Mouse (Mus musculus) common myeloid progenitor, adult 5-6 weeks (primary cell): ENCODE data around the gene Paqr7. TPM values are rescaled to one million over a fixed set of nuclear protein-coding genes. Genes with fewer than 3 reads are reported as not detected.

ENCODE experiments used
- ATAC-seq: replicated peaks from 2 replicates; pipeline ENCODE4 v1.8.0; 2016; ENCODE audit warnings: low read depth, mild to moderate bottlenecking, moderate TSS enrichment, inconsistent platforms; ENCODE audit not compliant: poor library complexity, severe bottlenecking
- total RNA-seq: library from RNA; stranded (forward); fragments of 200-1000, 187-1606 nt; gene quantifications from 2 replicates; pipeline ENCODE4 v1.2.3, GENCODE M21; 2017

Paqr7 gene
- total RNA-seq, 1 experiment from 2014 or later = 10.6 TPM

DNA sequence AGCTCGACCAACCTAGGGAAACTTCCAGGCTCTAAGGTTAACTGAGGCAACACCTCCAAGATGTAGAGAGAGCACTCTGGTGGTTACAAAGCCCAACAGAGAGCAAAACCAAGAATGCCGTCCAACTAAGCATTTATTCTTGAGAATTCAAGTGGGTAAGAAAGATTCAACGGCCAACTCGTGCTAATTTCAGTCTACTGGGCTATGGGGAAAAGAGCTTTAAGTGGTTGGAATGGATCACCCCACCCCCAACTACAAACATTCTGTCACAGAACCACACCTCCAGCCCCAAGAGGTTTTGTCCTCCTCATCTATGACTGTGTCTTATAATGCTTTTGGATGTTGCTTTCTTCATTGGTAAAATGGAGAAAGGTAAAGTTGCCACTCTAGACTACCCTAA lies 36.4 kb downstream of the Paqr7 start:
- no peak for ATAC-seq

DNA sequence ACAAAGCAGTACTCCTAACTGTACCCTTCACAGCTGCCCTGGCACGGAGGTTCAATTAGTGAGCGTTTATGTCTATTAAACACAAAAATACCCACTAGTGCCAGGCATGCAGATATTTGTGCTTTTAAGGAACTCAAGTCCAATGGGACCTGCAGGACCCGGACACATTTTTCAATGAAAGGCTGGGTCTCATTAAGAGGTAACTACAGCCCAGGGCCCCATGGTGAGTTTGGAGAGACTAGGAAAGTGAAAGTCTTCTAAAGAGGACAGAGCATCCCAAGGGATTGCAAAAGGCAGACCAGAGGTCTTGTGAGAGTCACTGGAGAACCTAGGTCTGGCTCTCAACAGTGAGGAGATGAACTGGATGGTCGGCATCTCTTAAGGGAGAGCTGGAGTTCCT lies 36.9 kb downstream of the Paqr7 start:
- no peak for ATAC-seq

DNA sequence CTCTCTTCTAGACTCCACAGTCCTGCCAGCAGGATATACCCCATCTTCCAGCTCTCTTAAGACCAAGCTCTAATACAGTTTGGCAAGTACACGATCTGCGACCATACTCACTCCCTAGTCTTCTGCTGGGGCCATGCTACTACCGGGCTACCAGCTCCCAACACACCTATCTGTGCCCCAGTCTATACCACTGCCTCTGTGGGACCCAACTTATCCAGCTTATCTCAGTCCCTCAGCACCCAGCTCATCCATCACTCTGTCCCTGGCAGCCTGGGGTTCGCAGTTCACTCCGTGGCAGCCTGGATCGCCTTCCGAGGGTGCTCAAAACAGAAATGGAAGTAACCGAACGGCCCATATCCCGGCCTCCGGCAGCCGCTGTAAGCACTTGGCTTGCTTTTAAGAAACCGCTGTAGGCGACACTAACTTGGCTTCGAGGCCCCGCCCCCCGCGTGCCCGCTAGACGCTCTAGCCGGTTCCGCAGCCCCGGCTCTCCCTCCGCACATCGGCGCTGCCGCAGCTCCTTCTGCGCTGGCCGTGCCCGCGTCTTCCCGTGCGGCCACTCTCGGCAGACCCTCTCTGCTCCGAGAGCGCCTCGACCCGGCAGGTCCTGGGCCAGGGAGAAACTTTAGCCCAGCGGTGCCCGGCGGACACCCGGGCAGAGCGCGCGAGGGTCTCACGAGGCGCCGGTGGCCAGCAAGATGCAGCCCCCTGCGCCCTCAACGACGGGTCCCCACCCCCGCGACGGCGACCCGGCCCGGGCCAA lies 37.8 kb downstream of the Paqr7 start:
- peak; percentile 38 for ATAC-seq

DNA sequence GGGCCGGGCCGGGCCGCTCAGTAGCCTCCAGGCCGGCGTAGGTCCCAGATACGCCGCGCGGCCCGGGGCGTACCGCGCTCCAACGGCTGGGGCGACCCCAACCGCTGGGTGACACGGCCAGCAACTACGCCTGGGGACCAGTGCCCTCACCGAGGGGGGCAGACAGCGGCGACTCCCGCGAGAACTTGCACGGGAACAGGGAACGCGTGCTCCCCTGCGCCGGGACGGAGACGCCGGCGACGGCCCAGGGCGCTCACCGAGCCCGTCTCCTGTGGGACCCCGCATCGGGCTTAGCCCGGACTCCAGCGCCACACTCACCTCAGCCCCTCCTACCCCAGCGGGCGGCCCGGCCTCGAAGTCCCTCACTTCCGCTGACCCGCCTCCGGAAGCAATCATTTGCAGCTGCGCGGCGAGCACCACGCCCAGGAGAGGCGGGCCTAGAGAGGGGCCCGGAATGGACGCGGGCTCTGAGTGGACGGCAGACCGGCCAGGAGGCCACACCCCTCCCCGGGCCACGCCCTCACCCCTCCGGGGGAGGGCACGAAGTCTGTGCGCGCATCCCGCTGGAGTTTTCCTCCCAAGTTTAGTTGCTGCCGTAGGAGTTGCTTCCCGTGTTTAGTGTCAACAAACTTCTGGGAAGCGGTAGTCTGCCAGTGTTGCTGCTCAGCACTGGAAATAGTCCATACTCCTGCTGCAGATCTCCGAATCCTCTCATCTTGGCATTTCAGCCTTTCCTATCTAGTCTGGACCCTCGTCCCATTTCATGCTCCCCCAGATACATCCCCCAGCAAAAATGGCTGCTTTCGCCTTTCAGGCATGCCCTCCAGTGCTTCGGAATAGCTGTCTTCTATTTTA lies 38.7 kb downstream of the Paqr7 start, which contains the start of gene Mtfr1l:
Gene Mtfr1l (minus strand): TSS at position 456 of the 855 bp plus-strand sequence.
- ATAC-seq = peak; percentile 94

DNA sequence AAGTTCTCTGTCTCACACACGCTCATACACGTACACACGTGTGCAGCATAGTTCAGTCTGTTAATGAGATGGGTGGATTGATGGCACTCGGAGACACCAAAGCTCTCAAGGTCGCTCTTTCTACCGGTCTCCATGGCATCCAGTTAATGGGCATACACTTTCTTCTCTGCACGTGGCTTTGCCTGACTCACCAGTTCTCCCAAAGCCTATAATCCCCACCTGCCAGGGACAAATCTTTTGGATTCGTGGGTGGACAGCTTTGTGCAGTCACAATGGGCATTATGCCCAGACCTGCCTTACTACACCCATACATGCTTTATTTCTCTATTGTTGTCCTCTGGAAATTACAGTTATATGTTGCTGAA lies 39.3 kb downstream of the Paqr7 start:
- no peak for ATAC-seq

- ATAC-seq = no peak
Measured at GRCm38 (mm10) chr4:134538997-134539580, 42.6 kb downstream of the Paqr7 start.

GRCm38 (mm10) chr4:134542726-134543125 lies 46.2 kb downstream of the Paqr7 start:
- ATAC-seq = no peak

GRCm38 (mm10) chr4:134543261-134543660 lies 46.8 kb downstream of the Paqr7 start:
- peak; percentile 74 for ATAC-seq

DNA sequence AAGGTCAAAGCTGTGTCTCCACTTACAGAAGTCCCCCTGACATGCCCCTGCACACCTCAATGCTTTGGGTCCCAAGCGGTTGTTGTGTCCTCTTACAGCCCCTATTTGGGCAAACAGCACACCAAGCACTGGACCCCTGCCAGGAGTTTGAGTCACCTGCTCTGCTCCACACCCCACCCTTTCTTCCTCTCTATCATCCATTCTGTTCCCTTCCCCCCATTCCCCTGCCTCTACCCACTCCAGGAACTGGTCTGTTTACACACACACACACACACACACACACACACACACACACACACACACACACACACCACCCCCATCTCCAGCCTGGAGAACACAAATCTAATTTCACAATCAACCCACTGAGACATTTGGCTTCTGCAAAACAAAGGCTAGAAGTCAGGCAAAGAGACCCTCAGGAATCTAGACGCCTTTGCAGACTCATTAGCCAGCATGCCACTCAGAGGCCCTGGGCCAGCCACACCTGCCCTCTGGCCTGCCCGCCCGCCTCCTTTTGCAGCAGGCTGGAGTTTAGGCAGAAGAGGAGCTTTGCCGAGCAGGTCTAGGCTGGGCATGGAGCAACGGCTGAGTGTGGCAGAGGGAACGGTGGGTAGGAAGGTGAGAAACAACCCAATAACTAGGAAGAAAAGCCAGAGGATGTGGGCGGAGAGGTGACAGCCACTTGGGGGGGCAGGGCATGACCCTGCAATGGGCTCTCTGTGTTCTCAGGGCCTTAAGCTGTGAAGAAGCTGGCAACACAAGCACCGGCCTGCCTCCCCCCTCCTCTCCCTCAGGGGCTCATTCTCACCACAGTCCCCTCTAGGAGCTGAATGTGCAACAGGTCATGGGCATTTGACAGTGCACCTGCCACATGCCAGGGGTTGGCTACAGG lies 50.6 kb downstream of the Paqr7 start:
- no peak for ATAC-seq

GRCm38 (mm10) chr4:134548169-134548938 lies 51.9 kb downstream of the Paqr7 start:
- peak; percentile 55 for ATAC-seq

GRCm38 (mm10) chr4:134549899-134550298 lies 53.4 kb downstream of the Paqr7 start:
- ATAC-seq = no peak

- ATAC-seq = peak; percentile 47
Measured at GRCm38 (mm10) chr4:134551494-134552316, 55.2 kb downstream of the Paqr7 start, which contains the start of gene Selenon. Selenon (minus strand) TSS chr4:134552166.

DNA sequence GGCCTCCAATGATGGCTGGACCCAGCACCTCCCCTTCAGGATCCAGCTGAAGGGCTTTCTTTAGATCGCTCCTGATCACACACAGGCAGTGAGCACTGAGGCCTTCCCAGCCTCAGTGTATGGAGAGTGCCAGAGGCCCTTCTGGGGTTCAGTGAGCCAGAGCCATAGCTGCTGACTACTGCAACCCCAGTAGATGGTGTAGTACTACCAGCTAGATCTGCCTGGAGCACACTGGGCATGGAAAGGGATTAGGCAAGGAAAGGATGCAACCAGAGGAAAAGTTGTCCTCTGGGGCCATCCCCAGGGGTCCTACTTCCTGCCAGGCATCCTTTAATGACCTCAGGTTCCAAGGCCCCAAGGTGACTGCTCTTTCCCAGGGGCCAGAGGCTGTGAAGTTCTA lies 57.1 kb downstream of the Paqr7 start:
- ATAC-seq = no peak

GRCm38 (mm10) chr4:134555956-134556580 lies 59.6 kb downstream of the Paqr7 start:
- ATAC-seq = no peak

DNA sequence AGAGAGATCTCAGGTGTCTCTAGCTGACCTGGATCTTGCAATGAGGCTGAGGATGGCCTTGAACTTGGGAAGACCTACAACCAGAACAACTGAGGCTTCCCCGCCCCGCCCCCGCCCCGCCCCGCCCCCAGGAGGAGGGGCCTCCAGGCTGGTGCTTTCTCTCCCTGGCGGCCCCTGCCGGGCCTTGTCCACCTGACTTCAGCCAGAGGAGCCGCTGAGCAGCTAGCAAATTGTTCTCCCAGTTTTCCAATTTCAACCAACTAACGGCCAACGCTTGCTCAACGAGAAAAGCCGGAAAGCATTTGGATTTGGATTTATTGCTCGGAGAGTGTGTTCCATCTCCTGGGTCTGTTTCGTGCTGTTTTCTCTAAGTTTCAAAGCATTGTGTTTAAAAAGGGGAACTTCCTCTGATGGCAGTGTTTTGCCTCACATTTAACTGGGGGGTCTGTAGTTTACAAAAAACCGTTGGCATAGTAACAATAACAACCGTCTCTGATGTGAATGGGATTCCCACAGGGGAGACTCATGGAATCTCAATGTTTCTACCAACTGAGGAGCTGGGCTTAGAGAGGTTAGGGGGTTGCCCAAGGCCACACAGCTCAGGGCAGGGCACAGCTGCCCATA lies 61.2 kb downstream of the Paqr7 start:
- ATAC-seq = peak; percentile 74

DNA sequence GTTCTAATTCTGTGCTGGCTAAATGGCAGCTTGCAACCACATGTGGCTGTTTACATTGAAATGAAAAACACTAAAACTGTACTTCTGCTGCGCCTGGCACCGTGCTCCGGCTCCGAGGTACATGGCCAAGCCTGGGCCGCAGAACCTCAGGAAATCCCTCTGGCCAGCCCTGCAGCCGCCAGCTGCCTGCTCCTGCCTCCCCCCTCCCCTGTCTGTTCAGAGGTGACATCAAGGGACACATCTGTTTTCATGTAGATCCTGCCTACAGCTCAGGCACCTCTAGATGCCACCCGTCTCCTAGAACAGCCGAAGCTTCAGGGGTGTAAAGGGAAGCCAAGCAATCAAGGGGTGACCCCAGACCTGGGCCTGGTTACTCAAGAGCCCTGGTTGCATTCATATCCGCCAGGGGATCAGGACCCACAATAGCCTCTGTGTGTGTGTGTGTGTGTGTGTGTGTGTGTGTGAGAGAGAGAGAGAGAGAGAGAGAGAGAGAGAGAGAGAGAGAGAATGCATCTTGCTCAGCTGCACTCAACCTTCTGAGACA lies 62.1 kb downstream of the Paqr7 start:
- peak; percentile 36 for ATAC-seq

DNA sequence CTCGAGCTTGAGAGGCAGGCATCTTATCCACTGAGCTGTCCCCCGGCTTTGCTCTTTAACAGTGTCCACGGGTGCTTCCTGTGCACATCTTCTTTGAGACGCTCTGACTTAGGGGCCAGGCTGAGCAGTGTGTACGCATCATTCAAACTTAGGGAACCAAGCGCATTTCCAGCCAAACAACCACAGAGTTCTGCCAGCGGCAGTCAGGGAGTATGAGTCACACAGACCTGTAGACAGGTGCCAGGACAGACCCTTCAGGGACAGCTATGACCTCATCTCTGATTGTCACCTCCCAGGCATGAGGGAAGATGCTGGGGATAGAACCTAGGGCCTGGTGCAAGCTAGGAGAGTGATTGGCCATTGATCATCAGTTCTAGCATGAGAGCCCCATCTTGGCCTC lies 62.7 kb downstream of the Paqr7 start:
- no peak for ATAC-seq
